Mouse (Mus musculus): Measurements from ENCODE around the gene Vasn. TPM values are rescaled to one million over a fixed set of nuclear protein-coding genes. Genes with fewer than 3 reads are reported as not detected.

Gene Vasn
- polyA plus RNA-seq, 1 experiment from 2014 or later = 35.9 TPM

DNA sequence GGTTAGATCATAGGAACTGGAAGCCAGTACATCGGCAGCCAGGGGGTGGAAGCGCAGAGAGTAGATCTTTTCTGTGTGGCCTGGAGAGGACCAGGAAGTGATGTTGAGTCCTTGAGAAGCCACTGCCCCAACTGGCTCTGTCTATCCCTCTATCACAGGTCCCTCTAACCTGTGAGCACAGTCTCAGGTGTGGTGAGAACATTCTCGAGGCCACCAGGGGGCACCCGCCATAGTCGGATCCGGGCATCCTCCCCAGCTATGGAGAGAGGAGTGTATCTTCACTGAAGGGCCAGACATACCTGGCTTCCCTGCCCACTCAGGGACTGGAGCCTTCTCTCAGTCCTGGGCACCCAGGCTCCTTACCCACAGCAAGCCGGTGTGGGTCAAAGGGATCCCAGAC, 7.7 kb upstream of the Vasn start:
- Histone ChIP-seq H3K36me3 (peaks cover 29% of the 10 kb centered on the region), H3K27ac (peak overlapping the region; percentile 70), H3K9me3 (no peaks in the 10 kb centered on the region), H3K4me1 (peaks cover 11% of the 10 kb centered on the region; the same call in 1 of the 2 replicates), H3K4me3 (no peak overlapping the region), H3K27me3 (no peaks in the 10 kb centered on the region), H3K4me2 (replicated peaks) (no peak overlapping the region), H3K9ac (no peak overlapping the region)
- 38% methylated on average over 7 of the region's 7 CpGs for WGBS
- ATAC-seq (ENCODE audit: low FRiP score, low read depth) = peak; percentile 55; the same call in 1 of the 2 replicates

- no peaks in the 10 kb centered on the region for H3K27me3 ChIP-seq
- no peak overlapping the region for H3K4me2 ChIP-seq (replicated peaks)
- no peak overlapping the region for H3K9ac ChIP-seq
- peaks cover 11% of the 10 kb centered on the region; the same call in 1 of the 2 replicates for H3K4me1 ChIP-seq
- WGBS = 91% methylated on average over 3 of the region's 3 CpGs
- ATAC-seq (ENCODE audit: low FRiP score, low read depth) = no peak
- peaks cover 15% of the 10 kb centered on the region for H3K36me3 ChIP-seq
- H3K9me3 ChIP-seq = no peaks in the 10 kb centered on the region
- no peak overlapping the region for H3K4me3 ChIP-seq
- H3K27ac ChIP-seq = no peak overlapping the region
Measured at GRCm38 (mm10) chr16:4633661-4634060, 6.1 kb upstream of the Vasn start.

DNA sequence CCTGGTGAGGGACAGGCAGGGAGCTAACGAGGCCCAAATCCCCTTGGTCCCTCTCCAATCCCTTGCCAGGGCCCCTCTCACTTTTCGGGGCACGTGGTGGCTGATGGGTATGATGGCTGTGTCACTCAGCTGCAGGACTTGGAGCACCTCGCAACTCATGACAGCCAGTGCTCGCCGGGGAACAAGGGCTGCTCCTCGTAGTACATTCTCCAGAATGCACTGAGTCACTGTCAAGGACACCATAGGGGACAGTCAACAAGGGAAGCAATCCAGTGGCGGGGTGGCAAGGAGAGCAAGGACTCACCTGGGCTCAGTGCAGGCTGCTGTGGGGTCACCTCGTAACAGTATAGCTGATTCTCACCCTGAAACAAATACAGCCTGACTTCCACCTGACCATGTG, 5.1 kb upstream of the Vasn start:
- H3K4me2 ChIP-seq (replicated peaks) = no peak overlapping the region
- no peaks in the 10 kb centered on the region for H3K27me3 ChIP-seq
- peaks cover 15% of the 10 kb centered on the region for H3K36me3 ChIP-seq
- H3K9me3 ChIP-seq = no peaks in the 10 kb centered on the region
- peaks cover 16% of the 10 kb centered on the region for H3K4me1 ChIP-seq
- no peak overlapping the region; the same call in 1 of the 2 replicates for H3K9ac ChIP-seq
- H3K27ac ChIP-seq = no peak overlapping the region
- WGBS = 78% methylated on average over 9 of the region's 9 CpGs
- H3K4me3 ChIP-seq = no peak overlapping the region
- no peak for ATAC-seq (ENCODE audit: low FRiP score, low read depth)

GRCm38 (mm10) chr16:4635760-4636159, 4.0 kb upstream of the Vasn start:
- no peaks in the 10 kb centered on the region for H3K27me3 ChIP-seq
- 62% methylated on average over 4 of the region's 4 CpGs for WGBS
- no peak for ATAC-seq (ENCODE audit: low FRiP score, low read depth)
- H3K9me3 ChIP-seq = no peaks in the 10 kb centered on the region
- peaks cover 17% of the 10 kb centered on the region for H3K4me1 ChIP-seq
- H3K9ac ChIP-seq = 0 out of 2 replicates have a peak overlapping the region, but pooled peaks have one; percentile 19
- H3K27ac ChIP-seq = no peak overlapping the region
- H3K4me2 ChIP-seq (replicated peaks) = no peak overlapping the region
- H3K4me3 ChIP-seq = no peak overlapping the region
- H3K36me3 ChIP-seq = peaks cover 15% of the 10 kb centered on the region; the same call in 1 of the 2 replicates

- 86% methylated on average over 3 of the region's 3 CpGs for WGBS
- ATAC-seq (ENCODE audit: low FRiP score, low read depth) = no peak
- Histone ChIP-seq H3K4me1 (peaks cover 45% of the 10 kb centered on the region), H3K27ac (no peak overlapping the region), H3K9ac (no peak overlapping the region), H3K36me3 (peaks cover 15% of the 10 kb centered on the region; the same call in 1 of the 2 replicates), H3K4me2 (replicated peaks) (no peak overlapping the region), H3K4me3 (no peak overlapping the region), H3K27me3 (no peaks in the 10 kb centered on the region), H3K9me3 (no peaks in the 10 kb centered on the region)
Measured at GRCm38 (mm10) chr16:4638891-4639390, 800 bp upstream of the Vasn start.

DNA sequence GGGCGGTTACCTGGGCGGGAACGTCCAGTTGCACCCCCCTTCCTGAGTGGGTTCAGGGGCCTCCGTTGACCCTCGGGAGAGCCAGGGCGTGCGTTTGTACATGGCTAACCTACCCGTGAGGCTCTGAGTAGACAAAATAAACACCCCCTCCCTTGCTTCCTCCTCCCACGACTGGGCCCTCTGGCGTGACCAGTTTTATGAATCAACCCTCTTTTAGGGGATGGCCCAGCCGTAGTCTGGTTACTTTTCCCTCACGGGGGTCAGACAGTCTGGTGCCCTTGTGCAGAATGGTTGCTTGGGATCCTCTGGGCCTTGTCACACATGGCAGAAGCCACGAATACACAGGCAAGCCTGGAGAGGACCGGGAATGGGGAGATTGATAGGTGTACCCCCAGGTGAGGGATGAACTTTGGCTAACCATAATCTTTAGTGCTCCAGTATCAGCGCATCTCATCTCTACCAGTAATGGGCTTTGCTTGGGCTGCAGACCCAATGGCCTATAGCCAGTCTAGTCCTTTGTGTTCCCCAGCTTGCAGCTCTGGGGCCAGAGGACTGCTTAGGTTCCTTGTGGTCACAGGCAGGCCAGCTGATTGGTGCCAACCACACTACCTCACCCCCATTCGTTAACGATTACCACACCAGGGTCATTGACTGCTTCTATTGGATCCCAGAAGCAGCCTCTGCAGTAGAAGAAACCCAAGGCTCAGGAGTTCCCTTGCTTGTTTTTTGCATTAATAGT, 695 bp downstream of the Vasn start:
- H3K4me3 ChIP-seq = peak overlapping the region; percentile 86
- H3K4me1 ChIP-seq = peaks cover 60% of the 10 kb centered on the region
- peak overlapping the region; percentile 98 for H3K4me2 ChIP-seq (replicated peaks)
- peak overlapping the region; percentile 88 for H3K9ac ChIP-seq
- WGBS = 5% methylated on average over 17 of the region's 17 CpGs
- H3K27ac ChIP-seq = peak overlapping the region; percentile 92
- peak; percentile 8; the same call in 1 of the 2 replicates for ATAC-seq (ENCODE audit: low FRiP score, low read depth)
- no peaks in the 10 kb centered on the region for H3K9me3 ChIP-seq
- no peaks in the 10 kb centered on the region for H3K27me3 ChIP-seq
- H3K36me3 ChIP-seq = peaks cover 21% of the 10 kb centered on the region

DNA sequence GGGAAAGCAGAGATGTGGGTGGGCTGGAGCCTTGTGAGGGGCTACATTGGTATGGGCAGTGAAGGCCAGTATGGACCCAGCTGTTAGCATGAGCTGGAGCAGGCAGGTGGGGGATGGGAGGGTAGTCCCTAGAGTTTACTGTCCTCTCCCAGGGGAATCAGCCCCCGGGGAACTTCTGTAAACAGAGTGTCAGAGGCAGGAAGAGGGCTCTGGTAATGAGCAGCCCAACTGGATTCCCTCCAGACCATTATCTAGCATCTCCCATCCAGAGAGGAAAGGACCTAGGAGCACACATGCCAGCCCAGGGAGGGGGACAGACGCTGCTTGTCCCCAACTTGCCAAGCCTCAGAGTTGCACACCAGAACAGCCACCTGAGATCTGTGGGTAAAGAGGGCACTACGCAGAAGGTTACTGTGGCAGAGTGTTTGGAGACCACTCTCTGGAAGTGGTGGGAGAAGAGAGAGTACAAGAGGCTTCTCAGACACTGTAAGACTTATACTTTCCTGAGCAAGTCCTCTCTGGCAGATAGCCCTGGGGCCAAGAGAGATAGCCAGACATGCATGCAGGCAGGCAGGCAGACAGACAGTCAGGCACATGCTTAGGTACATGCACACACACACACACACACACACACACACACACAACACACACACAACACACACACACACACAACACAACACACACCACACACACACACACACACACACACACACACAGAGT, 1.5 kb downstream of the Vasn start:
- peak overlapping the region; percentile 86 for H3K4me3 ChIP-seq
- peaks cover 29% of the 10 kb centered on the region for H3K36me3 ChIP-seq
- H3K4me2 ChIP-seq (replicated peaks) = peak overlapping the region; percentile 98
- H3K4me1 ChIP-seq = peaks cover 64% of the 10 kb centered on the region
- no peaks in the 10 kb centered on the region for H3K27me3 ChIP-seq
- peak overlapping the region; percentile 92 for H3K27ac ChIP-seq
- 27% methylated on average over 3 of the region's 3 CpGs for WGBS
- no peak for ATAC-seq (ENCODE audit: low FRiP score, low read depth)
- no peaks in the 10 kb centered on the region for H3K9me3 ChIP-seq
- H3K9ac ChIP-seq = peak overlapping the region; percentile 88

DNA sequence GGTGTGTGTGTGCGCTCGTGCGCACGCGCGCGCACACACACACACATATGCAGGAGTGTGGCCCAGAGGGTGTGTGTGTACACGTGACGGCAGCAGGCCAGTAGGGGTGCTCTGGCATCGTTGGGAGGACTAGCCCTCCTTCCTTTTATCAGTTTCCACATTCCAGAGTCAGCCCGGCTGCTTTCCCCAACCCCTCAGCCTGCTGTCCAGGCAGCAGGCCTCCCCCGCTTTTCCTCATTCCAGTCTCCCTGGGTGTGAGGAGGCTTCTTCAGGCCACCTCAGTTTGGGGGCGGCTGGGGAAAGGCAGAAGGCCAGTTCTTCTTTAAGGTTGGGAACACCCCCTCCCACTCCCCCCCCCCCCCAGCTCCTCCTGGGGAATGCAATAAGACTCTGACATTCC, 2.4 kb downstream of the Vasn start:
- peak overlapping the region; percentile 92 for H3K27ac ChIP-seq
- H3K4me3 ChIP-seq = peak overlapping the region; percentile 86
- H3K27me3 ChIP-seq = no peaks in the 10 kb centered on the region
- H3K9ac ChIP-seq = peak overlapping the region; percentile 57
- 15% methylated on average over 13 of the region's 13 CpGs for WGBS
- peak overlapping the region; percentile 98 for H3K4me2 ChIP-seq (replicated peaks)
- peaks cover 74% of the 10 kb centered on the region for H3K4me1 ChIP-seq
- H3K9me3 ChIP-seq = no peaks in the 10 kb centered on the region
- H3K36me3 ChIP-seq = peaks cover 38% of the 10 kb centered on the region
- ATAC-seq (ENCODE audit: low FRiP score, low read depth) = peak; percentile 55

DNA sequence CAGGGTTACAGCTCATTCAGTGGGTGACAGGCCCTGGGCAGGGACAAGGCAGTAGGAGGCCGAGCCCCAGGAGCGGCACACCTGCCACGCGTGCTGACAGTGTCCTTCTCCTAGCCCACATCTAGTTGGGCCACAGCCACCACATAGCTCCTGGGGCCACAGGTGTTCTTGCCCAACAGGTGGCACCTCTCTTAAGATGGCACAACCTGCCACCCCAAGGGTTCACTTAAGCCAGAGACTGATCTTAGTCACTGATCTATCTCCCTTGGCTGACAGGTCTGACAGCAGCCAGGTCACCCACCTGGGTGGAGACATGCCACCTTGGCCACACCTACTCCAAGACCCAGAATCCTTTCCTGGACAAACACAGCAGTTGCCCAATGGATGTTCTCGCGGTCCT, 3.2 kb downstream of the Vasn start:
- Histone ChIP-seq H3K4me3 (peak overlapping the region; percentile 86), H3K27ac (peak overlapping the region; percentile 92), H3K4me2 (replicated peaks) (peak overlapping the region; percentile 98), H3K27me3 (no peaks in the 10 kb centered on the region), H3K9ac (peak overlapping the region; percentile 57; the same call in 1 of the 2 replicates), H3K36me3 (peaks cover 45% of the 10 kb centered on the region), H3K9me3 (no peaks in the 10 kb centered on the region), H3K4me1 (peaks cover 81% of the 10 kb centered on the region)
- 70% methylated on average over 6 of the region's 6 CpGs for WGBS
- no peak for ATAC-seq (ENCODE audit: low FRiP score, low read depth)

DNA sequence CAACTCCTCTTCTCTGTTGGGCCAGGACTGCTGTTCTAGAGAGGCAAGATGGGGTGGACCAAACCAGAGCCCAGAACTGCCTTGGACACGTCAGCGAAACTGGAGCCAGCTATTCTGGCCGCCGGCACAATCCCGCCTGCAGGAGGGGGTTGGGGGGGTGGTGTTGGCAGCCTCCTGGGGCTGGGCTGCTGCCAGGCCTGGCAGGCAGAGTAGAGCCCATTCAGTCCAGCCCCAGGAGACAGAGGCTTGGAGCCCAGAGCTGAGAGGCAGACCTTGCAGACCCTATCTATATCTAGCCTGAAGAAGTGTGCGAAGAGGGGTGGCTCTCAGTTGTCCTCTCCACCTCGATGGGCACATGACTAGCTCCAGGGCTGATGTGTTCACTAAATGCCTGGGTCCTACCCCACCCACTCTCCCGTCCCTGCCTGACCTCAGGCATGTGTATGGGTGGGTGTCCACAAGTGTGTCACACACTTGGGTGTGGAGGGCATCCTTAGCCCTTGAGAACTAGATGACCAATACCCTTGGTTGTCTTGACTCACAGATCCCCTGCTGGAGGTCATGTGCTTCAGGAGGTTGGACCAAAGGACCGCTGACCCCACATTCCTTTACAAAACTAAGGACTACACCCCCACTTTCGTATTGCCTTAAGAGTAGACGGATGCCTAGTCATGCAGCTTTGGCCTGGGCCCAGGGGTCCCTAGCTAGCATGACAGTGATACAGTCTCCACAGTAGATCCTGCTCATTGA, 4.1 kb downstream of the Vasn start:
- Histone ChIP-seq H3K4me3 (peak overlapping the region; percentile 86), H3K9ac (peak overlapping the region; percentile 50), H3K27me3 (no peaks in the 10 kb centered on the region), H3K9me3 (no peaks in the 10 kb centered on the region), H3K36me3 (peaks cover 54% of the 10 kb centered on the region), H3K4me2 (replicated peaks) (peak overlapping the region; percentile 98), H3K27ac (peak overlapping the region; percentile 92), H3K4me1 (peaks cover 89% of the 10 kb centered on the region)
- no peak for ATAC-seq (ENCODE audit: low FRiP score, low read depth)
- WGBS = 59% methylated on average over 11 of the region's 11 CpGs

- H3K36me3 ChIP-seq = peaks cover 74% of the 10 kb centered on the region
- peak overlapping the region; percentile 82; the same call in 1 of the 2 replicates for H3K27ac ChIP-seq
- H3K4me3 ChIP-seq = no peak overlapping the region
- no peaks in the 10 kb centered on the region for H3K9me3 ChIP-seq
- no peak for ATAC-seq (ENCODE audit: low FRiP score, low read depth)
- peak overlapping the region; percentile 45; the same call in 1 of the 2 replicates for H3K4me2 ChIP-seq (replicated peaks)
- H3K27me3 ChIP-seq = no peaks in the 10 kb centered on the region
- H3K4me1 ChIP-seq = peaks cover 97% of the 10 kb centered on the region
- WGBS = 75% methylated on average over 4 of the region's 4 CpGs
- peak overlapping the region; percentile 31; the same call in 1 of the 2 replicates for H3K9ac ChIP-seq
Measured at GRCm38 (mm10) chr16:4645867-4646266, 6.1 kb downstream of the Vasn start.

All from limb, embryonic 13.5 days (tissue).